Mouse (Mus musculus): Measurements from ENCODE around the gene Tas2r113.
"Not testable (repeated sequence)": the region's sequence is repeated elsewhere in the genome, so short reads cannot be mapped to it uniquely, and the experiment has no call there.

Gene Tas2r113

GRCm38 (mm10) chr6:132892711-132893110 is at the start of gene Tas2r113:
TSS of gene Tas2r113 (plus strand) at chr6:132893011.
- no peak for DNase-seq (ENCODE audit: low spot score)

- DNase-seq (ENCODE audit: low spot score) = no peak
Measured at GRCm38 (mm10) chr6:132846842-132847241, 46.0 kb upstream of the Tas2r113 start, which contains the start of gene Tas2r123. TSS of gene Tas2r123 (plus strand) at chr6:132847142.

GRCm38 (mm10) chr6:132855138-132855537 is 37.7 kb upstream of the Tas2r113 start, which contains the start of gene Tas2r116:
TSS of gene Tas2r116 (plus strand) at chr6:132855438.
- no peak for DNase-seq (ENCODE audit: low spot score)

DNA sequence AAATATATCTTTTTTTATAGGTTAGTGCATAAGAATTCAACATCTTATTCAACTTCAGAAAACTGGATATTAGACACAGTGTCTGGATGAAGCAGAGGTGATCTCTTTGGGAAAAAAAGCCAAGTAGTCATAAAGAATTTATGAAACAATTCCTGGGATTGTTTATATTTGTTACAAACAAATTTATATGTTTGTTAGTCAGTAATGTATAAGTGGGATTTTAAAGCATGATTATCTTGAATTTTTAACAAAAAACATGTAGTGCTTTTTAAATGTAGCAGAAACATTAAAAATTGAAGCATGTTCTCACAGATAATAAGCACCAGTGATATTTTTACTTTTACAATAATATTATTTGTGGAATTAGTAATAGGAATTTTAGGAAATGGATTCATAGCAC is 25.1 kb upstream of the Tas2r113 start, which contains the start of gene Tas2r110:
Tas2r110 (plus strand) TSS at position 301 of the 400 bp plus-strand sequence.
- no peak for DNase-seq (ENCODE audit: low spot score)

- no peak for DNase-seq (ENCODE audit: low spot score)
Measured at GRCm38 (mm10) chr6:132909351-132909750, 16.5 kb downstream of the Tas2r113 start, which contains the start of gene Tas2r125. TSS of gene Tas2r125 (plus strand) at chr6:132909651.

- DNase-seq (ENCODE audit: low spot score) = not testable (repeated sequence)
Measured at GRCm38 (mm10) chr6:132941376-132941775, 48.6 kb downstream of the Tas2r113 start.

All from retina, embryonic 14.5 days (tissue).